Mouse (Mus musculus): ENCODE measurements at regions not wholly inside any gene's neighbourhood (a gene's known extent, or its start where the extent isn't known, plus 50 kb on each side); places are given as distances from the start of the nearest gene placed in this dataset.

GRCm38 (mm10) chr9:34252796-34253195 is 232.9 kb upstream of the Kirrel3 start:
- no peak for TF ChIP-seq CTCF (IDR thresholded peaks at IDR 0.05; ENCODE audit: borderline replicate concordance, insufficient read depth, low read depth, low read length)
- no peak for TF ChIP-seq POLR2A (IDR thresholded peaks at IDR 0.05; ENCODE audit: borderline replicate concordance, insufficient read depth, low read length)

DNA sequence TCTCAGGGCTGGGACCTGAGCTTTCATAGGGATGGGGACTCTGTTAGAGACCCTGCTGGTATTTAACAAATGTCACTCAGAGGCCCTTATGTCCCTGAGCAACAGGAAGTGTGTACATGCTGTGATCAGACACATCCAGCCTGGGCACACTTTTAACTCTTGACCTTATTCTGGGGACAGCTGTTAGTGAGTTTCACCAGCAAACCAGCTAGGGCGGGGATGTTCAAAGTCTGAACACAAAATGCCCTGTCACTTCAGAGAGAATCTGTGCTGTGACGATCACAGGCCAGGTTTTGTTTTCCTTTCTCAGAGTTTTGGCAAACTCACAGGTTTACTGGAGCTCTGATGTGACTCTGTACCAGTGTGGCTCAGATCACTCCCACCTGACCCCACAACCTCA is 227.2 kb upstream of the Kirrel3 start:
- Histone ChIP-seq H3K4me1 (ENCODE audit: control insufficient read depth, insufficient read depth, low read length) (no peaks in the 10 kb centered on the region), H3K27me3 (ENCODE audit: control insufficient read depth, insufficient read depth, low read length) (no peaks in the 10 kb centered on the region), H3K27ac (ENCODE audit: insufficient read depth, low read length) (no peak overlapping the region), H3K4me3 (replicated peaks; ENCODE audit: insufficient read depth, low read depth, low read length) (no peak overlapping the region)
- WGBS: 59% methylated on average over 2 of the region's 2 CpGs
- TF ChIP-seq POLR2A (IDR thresholded peaks at IDR 0.05; ENCODE audit: borderline replicate concordance, insufficient read depth, low read length) (no peak), CTCF (IDR thresholded peaks at IDR 0.05; ENCODE audit: borderline replicate concordance, insufficient read depth, low read depth, low read length) (no peak)
- no peak for DNase-seq

More at GRCm38 (mm10) chr9:34252796-34253195, 232.9 kb upstream of the Kirrel3 start:
- no peak for DNase-seq
- H3K4me1 ChIP-seq (ENCODE audit: control insufficient read depth, insufficient read depth, low read length): no peaks in the 10 kb centered on the region
- no peak overlapping the region for H3K4me3 ChIP-seq (replicated peaks; ENCODE audit: insufficient read depth, low read depth, low read length)
- no peak overlapping the region for H3K27ac ChIP-seq (ENCODE audit: insufficient read depth, low read length)
- no peaks in the 10 kb centered on the region for H3K27me3 ChIP-seq (ENCODE audit: control insufficient read depth, insufficient read depth, low read length)
- 64% methylated on average over 2 of the region's 2 CpGs for WGBS

DNA sequence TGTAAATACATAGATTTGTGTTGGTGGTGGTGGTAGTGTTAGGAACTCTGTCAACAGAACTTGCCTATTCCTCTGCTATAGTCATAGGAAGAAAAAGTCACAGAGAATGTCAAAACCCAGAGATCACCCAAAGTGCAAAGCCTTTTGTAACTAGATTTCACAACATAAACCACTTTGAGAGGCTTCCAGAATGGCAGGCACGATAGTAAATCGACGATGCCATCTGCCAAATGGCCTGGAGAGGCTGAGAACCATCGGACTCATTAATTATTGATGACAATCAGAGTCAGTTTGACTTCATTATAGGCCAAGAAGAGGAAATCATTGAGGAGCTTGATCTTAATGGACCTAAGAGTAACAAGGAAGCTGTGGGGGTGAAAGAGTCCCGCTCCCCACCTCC is 207.6 kb upstream of the Kirrel3 start:
- H3K4me3 ChIP-seq (replicated peaks; ENCODE audit: insufficient read depth, low read depth, low read length): no peak overlapping the region
- no peak overlapping the region for H3K27ac ChIP-seq (ENCODE audit: insufficient read depth, low read length)
- DNase-seq: no peak
- H3K27me3 ChIP-seq (ENCODE audit: control insufficient read depth, insufficient read depth, low read length): no peaks in the 10 kb centered on the region
- TF ChIP-seq CTCF (IDR thresholded peaks at IDR 0.05; ENCODE audit: borderline replicate concordance, insufficient read depth, low read depth, low read length) (no peak), POLR2A (IDR thresholded peaks at IDR 0.05; ENCODE audit: borderline replicate concordance, insufficient read depth, low read length) (no peak)
- no peaks in the 10 kb centered on the region for H3K4me1 ChIP-seq (ENCODE audit: control insufficient read depth, insufficient read depth, low read length)
- WGBS: 50% methylated on average over 5 of the region's 5 CpGs

- TF ChIP-seq POLR2A (IDR thresholded peaks at IDR 0.05; ENCODE audit: borderline replicate concordance, insufficient read depth, low read length): no peak
- TF ChIP-seq CTCF (IDR thresholded peaks at IDR 0.05; ENCODE audit: borderline replicate concordance, insufficient read depth, low read depth, low read length): no peak
- Histone ChIP-seq H3K27me3 (ENCODE audit: control insufficient read depth, insufficient read depth, low read length) (no peaks in the 10 kb centered on the region), H3K27ac (ENCODE audit: insufficient read depth, low read length) (no peak overlapping the region), H3K4me1 (ENCODE audit: control insufficient read depth, insufficient read depth, low read length) (no peaks in the 10 kb centered on the region), H3K4me3 (replicated peaks; ENCODE audit: insufficient read depth, low read depth, low read length) (no peak overlapping the region)
- no peak for DNase-seq
- WGBS: 93% methylated on average over 2 of the region's 2 CpGs
Observed at GRCm38 (mm10) chr9:34279386-34279785, 206.3 kb upstream of the Kirrel3 start.

- H3K4me1 ChIP-seq (ENCODE audit: control insufficient read depth, insufficient read depth, low read length): no peaks in the 10 kb centered on the region
- H3K27ac ChIP-seq (ENCODE audit: insufficient read depth, low read length): no peak overlapping the region
- DNase-seq: no peak
- H3K4me3 ChIP-seq (replicated peaks; ENCODE audit: insufficient read depth, low read depth, low read length): no peak overlapping the region
- H3K27me3 ChIP-seq (ENCODE audit: control insufficient read depth, insufficient read depth, low read length): no peaks in the 10 kb centered on the region
- TF ChIP-seq POLR2A (IDR thresholded peaks at IDR 0.05; ENCODE audit: borderline replicate concordance, insufficient read depth, low read length) (no peak), CTCF (IDR thresholded peaks at IDR 0.05; ENCODE audit: borderline replicate concordance, insufficient read depth, low read depth, low read length) (no peak)
- 46% methylated on average over 2 of the region's 2 CpGs for WGBS
Observed at GRCm38 (mm10) chr9:34279906-34280305, 205.8 kb upstream of the Kirrel3 start.

GRCm38 (mm10) chr9:34280311-34281208 is 205.1 kb upstream of the Kirrel3 start:
- WGBS: 87% methylated on average over 11 of the region's 11 CpGs
- H3K4me1 ChIP-seq (ENCODE audit: control insufficient read depth, insufficient read depth, low read length): no peaks in the 10 kb centered on the region
- no peak overlapping the region for H3K4me3 ChIP-seq (replicated peaks; ENCODE audit: insufficient read depth, low read depth, low read length)
- TF ChIP-seq CTCF (IDR thresholded peaks at IDR 0.05; ENCODE audit: borderline replicate concordance, insufficient read depth, low read depth, low read length) (no peak), POLR2A (IDR thresholded peaks at IDR 0.05; ENCODE audit: borderline replicate concordance, insufficient read depth, low read length) (no peak)
- no peak overlapping the region for H3K27ac ChIP-seq (ENCODE audit: insufficient read depth, low read length)
- DNase-seq: no peak
- H3K27me3 ChIP-seq (ENCODE audit: control insufficient read depth, insufficient read depth, low read length): no peaks in the 10 kb centered on the region

DNA sequence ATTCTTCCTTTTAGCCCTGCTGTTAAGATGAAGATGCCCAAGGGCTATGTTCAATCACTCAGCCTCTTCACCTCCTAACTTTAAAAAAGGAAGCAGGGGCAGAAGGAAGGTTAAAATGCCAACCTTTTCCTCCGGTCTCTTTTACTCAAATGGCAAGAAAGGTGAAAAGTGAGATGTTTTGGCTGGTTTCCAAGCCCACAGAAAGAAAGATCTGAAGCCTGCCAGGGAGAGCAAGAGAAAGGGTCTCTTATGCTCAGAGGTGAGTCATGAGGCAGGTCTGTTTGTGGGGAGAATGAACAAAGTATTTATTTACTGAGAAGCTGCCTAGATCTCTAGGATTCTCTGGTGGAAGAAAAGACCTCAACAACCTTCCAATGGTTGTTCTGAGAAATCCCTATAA is 162.1 kb upstream of the Kirrel3 start:
- WGBS: 48% methylated on average over 1 of the region's 1 CpGs
- no peaks in the 10 kb centered on the region for H3K4me1 ChIP-seq (ENCODE audit: control insufficient read depth, insufficient read depth, low read length)
- H3K27ac ChIP-seq (ENCODE audit: insufficient read depth, low read length): no peak overlapping the region
- H3K27me3 ChIP-seq (ENCODE audit: control insufficient read depth, insufficient read depth, low read length): no peaks in the 10 kb centered on the region
- DNase-seq: no peak
- no peak overlapping the region for H3K4me3 ChIP-seq (replicated peaks; ENCODE audit: insufficient read depth, low read depth, low read length)
- no peak for TF ChIP-seq POLR2A (IDR thresholded peaks at IDR 0.05; ENCODE audit: borderline replicate concordance, insufficient read depth, low read length)
- no peak for TF ChIP-seq CTCF (IDR thresholded peaks at IDR 0.05; ENCODE audit: borderline replicate concordance, insufficient read depth, low read depth, low read length)

GRCm38 (mm10) chr9:34328723-34329122 is 157.0 kb upstream of the Kirrel3 start:
- 94% methylated on average over 1 of the region's 1 CpGs for WGBS
- no peak for TF ChIP-seq POLR2A (IDR thresholded peaks at IDR 0.05; ENCODE audit: borderline replicate concordance, insufficient read depth, low read length)
- no peak for DNase-seq
- no peaks in the 10 kb centered on the region for H3K4me1 ChIP-seq (ENCODE audit: control insufficient read depth, insufficient read depth, low read length)
- no peak overlapping the region for H3K4me3 ChIP-seq (replicated peaks; ENCODE audit: insufficient read depth, low read depth, low read length)
- no peaks in the 10 kb centered on the region for H3K27me3 ChIP-seq (ENCODE audit: control insufficient read depth, insufficient read depth, low read length)
- no peak overlapping the region for H3K27ac ChIP-seq (ENCODE audit: insufficient read depth, low read length)

Data from cerebellum, adult 2 months (tissue).